Mouse (Mus musculus) liver, embryonic 18 days (tissue): ENCODE results near the gene Ifi209. TPM values are rescaled to one million over a fixed set of nuclear protein-coding genes. Genes with fewer than 3 reads are reported as not detected.

ENCODE experiments used
- polyA plus RNA-seq: library from polyadenylated mRNA; depleted of rRNA; stranded (reverse); fragments of >200 nt; gene quantifications from 2 replicates; pipeline ENCODE4 v1.2.3, GENCODE M21; 2012; rRNA removed

The Ifi209 gene
- polyA plus RNA-seq, result 3.2 and 4.4 TPM in 2 replicates

GRCm38 (mm10) chr1:173630622-173631021 is at the start of gene Ifi209:
TSS of gene Ifi209 (plus strand) at chr1:173630917.

GRCm38 (mm10) chr1:173598838-173599494 is 31.8 kb upstream of the Ifi209 start, which contains the start of gene Ifi213:
TSS of gene Ifi213 (minus strand) at chr1:173599274.

GRCm38 (mm10) chr1:173673458-173674097 is 42.9 kb downstream of the Ifi209 start, which contains the start of gene Ifi208:
TSS of gene Ifi208 (plus strand) at chr1:173673675.

Other genes starting within 250 kb of the Ifi209 start
- gene Ifi206, start 139.9 kb upstream of the Ifi209 start, polyA plus RNA-seq, result 2.0 and 3.0 TPM in 2 replicates
- 0.20 and 0.40 TPM in 2 replicates for gene Ifi214, start 95.0 kb upstream of the Ifi209 start, polyA plus RNA-seq
- 2.4 and 4.0 TPM in 2 replicates for gene Ifi213, start 31.6 kb upstream of the Ifi209 start, polyA plus RNA-seq
- 0.07 and 0.08 TPM in 2 replicates for gene Ifi208, start 42.8 kb downstream of the Ifi209 start, polyA plus RNA-seq
- gene Ifi207, start 110.8 kb downstream of the Ifi209 start, polyA plus RNA-seq, result 7.2 and 7.6 TPM in 2 replicates
- 12.9 and 14.1 TPM in 2 replicates for gene Ifi204, start 136.0 kb downstream of the Ifi209 start, polyA plus RNA-seq